Mouse (Mus musculus) forebrain, embryonic 11.5 days (tissue): ENCODE results near the gene M1ap. TPM values are rescaled to one million over a fixed set of nuclear protein-coding genes. Genes with fewer than 3 reads are reported as not detected.

ENCODE experiments used
- ATAC-seq: fragments of 200-750 bp; cut with Nextera tagmentation; replicated peaks from 2 replicates; pipeline ENCODE4 v1.8.0; 2017; ENCODE audit warnings: moderate TSS enrichment; ENCODE audit not compliant: low FRiP score
- DNase-seq: peaks from one replicate; pipeline ENCODE4 v3.0.0-alpha.2; 2017; ENCODE audit warnings: low spot score
- H3K27ac ChIP-seq: fragments of 300-500 bp; sonication (generic); 2 replicates; pipeline ENCODE4 v1.5.1; 2014; ENCODE audit warnings: low read depth, low read length
- H3K27me3 ChIP-seq: fragments of 300-500 bp; sonication (generic); 2 replicates; pipeline ENCODE4 v1.6.1; 2014; ENCODE audit warnings: mild to moderate bottlenecking, low read length, mixed read lengths; ENCODE audit not compliant: control insufficient read depth, insufficient read depth
- H3K36me3 ChIP-seq: fragments of 300-500 bp; sonication (generic); 2 replicates; pipeline ENCODE4 v1.6.1; 2014; ENCODE audit warnings: mild to moderate bottlenecking, low read length, moderate library complexity, mixed read lengths; ENCODE audit not compliant: control insufficient read depth, insufficient read depth
- H3K4me1 ChIP-seq: fragments of 300-500 bp; sonication (generic); replicated peaks from 2 replicates; pipeline ENCODE4 v1.6.1; 2014; ENCODE audit warnings: low read length, mixed read lengths; ENCODE audit not compliant: control insufficient read depth, insufficient read depth
- H3K4me2 ChIP-seq: fragments of 300-500 bp; sonication (generic); 2 replicates; pipeline ENCODE4 v1.6.1; 2014; ENCODE audit warnings: low read depth, mild to moderate bottlenecking, low read length, moderate library complexity, mixed read lengths; ENCODE audit not compliant: severe bottlenecking
- H3K4me3 ChIP-seq: fragments of 300-500 bp; sonication (generic); 2 replicates; pipeline ENCODE4 v1.5.1; 2014; ENCODE audit warnings: low read depth, low read length
- H3K9ac ChIP-seq: fragments of 300-500 bp; sonication (generic); 2 replicates; pipeline ENCODE4 v1.6.1; 2014; ENCODE audit warnings: low read length
- H3K9me3 ChIP-seq: fragments of 300-500 bp; sonication (generic); 2 replicates; pipeline ENCODE4 v1.6.1; 2016; ENCODE audit warnings: low read length, mixed read lengths; ENCODE audit not compliant: control insufficient read depth
- WGBS: fragments of 180-500 bp; shearing (Covaris S2); extraction: QIAGEN DNeasy Blood & Tissue Kit; methylation state at CpG from one replicate; pipeline ENCODE4 v1.1.7; 2014; 5-methylcytosine and 5-hydroxymethylcytosine counted together
- polyA plus RNA-seq: library from polyadenylated mRNA; unstranded; fragments of >200 nt; fragmentation: Nextera tagmentation; extraction: Ambion mirVana; gene quantifications from 2 replicates; pipeline ENCODE4 v1.2.1, GENCODE M21; 2014

The M1ap gene
- polyA plus RNA-seq, 1 experiment from 2014 or later: 0.39 TPM

GRCm38 (mm10) chr6:82925005-82925404 lies 21.7 kb upstream of the M1ap start:
- Histone ChIP-seq H3K4me2 (no peak overlapping the region), H3K27me3 (no peaks in the 10 kb centered on the region), H3K36me3 (no peaks in the 10 kb centered on the region), H3K4me3 (no peak overlapping the region), H3K9me3 (no peaks in the 10 kb centered on the region), H3K9ac (no peak overlapping the region), H3K4me1 (no peaks in the 10 kb centered on the region), H3K27ac (no peak overlapping the region)
- whole genome bisulfite sequencing: 52% methylated on average over 3 of the region's 3 CpGs
- no peak for DNase-seq
- ATAC-seq: no peak

- Histone ChIP-seq H3K4me3 (no peak overlapping the region), H3K27ac (no peak overlapping the region), H3K9me3 (no peaks in the 10 kb centered on the region), H3K4me1 (no peaks in the 10 kb centered on the region), H3K9ac (no peak overlapping the region), H3K27me3 (no peaks in the 10 kb centered on the region), H3K4me2 (no peak overlapping the region), H3K36me3 (no peaks in the 10 kb centered on the region)
- WGBS: 87% methylated on average over 10 of the region's 10 CpGs
- DNase-seq (no peak), ATAC-seq (no peak)
These were observed 20.6 kb upstream of the M1ap start for GRCm38 (mm10) chr6:82926106-82926505.

GRCm38 (mm10) chr6:82926528-82926927 lies 20.2 kb upstream of the M1ap start:
- Histone ChIP-seq H3K4me3 (no peak overlapping the region), H3K36me3 (no peaks in the 10 kb centered on the region), H3K27me3 (no peaks in the 10 kb centered on the region), H3K27ac (no peak overlapping the region), H3K9me3 (no peaks in the 10 kb centered on the region), H3K9ac (no peak overlapping the region), H3K4me2 (no peak overlapping the region), H3K4me1 (no peaks in the 10 kb centered on the region)
- WGBS: 91% methylated on average over 7 of the region's 7 CpGs
- ATAC-seq: no peak
- DNase-seq: no peak

GRCm38 (mm10) chr6:82927617-82928016 lies 19.1 kb upstream of the M1ap start:
- 80% methylated on average over 5 of the region's 5 CpGs for WGBS

GRCm38 (mm10) chr6:82934616-82935230 lies 12.0 kb upstream of the M1ap start:
- H3K9ac ChIP-seq: no peak overlapping the region
- no peak overlapping the region for H3K4me2 ChIP-seq
- H3K4me1 ChIP-seq: peaks cover 4% of the 10 kb centered on the region; the same call in 1 of the 2 replicates
- DNase-seq (no peak), ATAC-seq (no peak)
- H3K27me3 ChIP-seq: peaks cover 5% of the 10 kb centered on the region
- no peaks in the 10 kb centered on the region for H3K9me3 ChIP-seq
- no peak overlapping the region for H3K4me3 ChIP-seq
- H3K27ac ChIP-seq: no peak overlapping the region
- no peaks in the 10 kb centered on the region for H3K36me3 ChIP-seq
- WGBS: 99% methylated on average over 3 of the region's 3 CpGs

More at GRCm38 (mm10) chr6:82927617-82928016, 19.1 kb upstream of the M1ap start:
- Histone ChIP-seq H3K4me1 (no peaks in the 10 kb centered on the region), H3K27ac (no peak overlapping the region), H3K36me3 (no peaks in the 10 kb centered on the region), H3K4me3 (no peak overlapping the region), H3K4me2 (no peak overlapping the region), H3K9ac (no peak overlapping the region), H3K9me3 (no peaks in the 10 kb centered on the region), H3K27me3 (no peaks in the 10 kb centered on the region)
- DNase-seq (no peak), ATAC-seq (no peak)

DNA sequence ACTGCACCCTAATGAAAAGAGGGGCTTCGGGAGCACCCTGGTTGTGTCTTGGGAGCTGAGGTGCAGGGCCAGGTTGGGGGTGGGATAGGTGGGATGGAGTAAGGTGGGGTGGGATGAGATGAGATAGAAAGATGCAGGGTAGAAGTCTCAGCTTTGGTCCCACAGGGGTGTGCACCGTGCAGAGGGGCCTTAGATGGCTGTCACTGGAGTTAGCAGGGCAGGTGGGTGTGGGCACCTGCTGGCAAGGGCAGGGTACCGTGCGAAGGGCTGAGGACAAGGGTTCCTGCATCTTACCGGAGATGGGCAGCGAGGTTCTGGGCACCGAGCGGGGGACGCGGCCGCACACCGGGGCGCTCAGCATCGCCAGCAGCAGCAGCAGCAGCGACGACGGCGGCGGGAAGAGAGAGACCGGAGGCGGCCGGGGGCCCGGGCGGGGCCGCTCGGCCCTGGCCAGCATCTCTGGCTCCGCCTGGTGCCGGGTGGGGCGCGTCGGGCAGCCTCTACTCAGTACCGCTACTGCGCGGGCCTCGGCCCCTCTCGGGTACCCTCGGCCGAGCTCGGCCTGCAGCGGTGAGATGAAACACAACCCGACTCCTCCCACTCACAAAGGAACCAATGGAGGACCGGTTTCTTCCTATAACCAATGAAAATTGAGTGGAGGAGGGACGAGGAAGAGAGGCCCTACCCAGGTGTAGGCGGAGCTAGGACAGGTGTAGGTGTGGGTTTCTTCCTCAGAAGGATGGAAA lies 7.4 kb upstream of the M1ap start, which contains the start of gene Sema4f:
Sema4f (minus strand) TSS at position 603 of the 746 bp plus-strand sequence.
- DNase-seq (peak; percentile 84), ATAC-seq (peak; percentile 98)
- peak within 1 kb of the TSS; percentile 57 for H3K4me3 ChIP-seq
- H3K4me2 ChIP-seq: peak within 1 kb of the TSS; percentile 89
- H3K9me3 ChIP-seq: no peaks in the 10 kb centered on the region
- H3K9ac ChIP-seq: peak within 1 kb of the TSS; percentile 74
- H3K27me3 ChIP-seq: peaks cover 5% of the 10 kb centered on the region
- WGBS: 3% methylated on average over 43 of the region's 44 CpGs
- H3K27ac ChIP-seq: no peak within 1 kb of the TSS
- peaks cover 4% of the 10 kb centered on the region; the same call in 1 of the 2 replicates for H3K4me1 ChIP-seq
- H3K36me3 ChIP-seq: no peaks in the 10 kb centered on the region

GRCm38 (mm10) chr6:82940765-82941164 lies 5.9 kb upstream of the M1ap start:
- Histone ChIP-seq H3K4me2 (no peak overlapping the region), H3K27me3 (peaks cover 5% of the 10 kb centered on the region), H3K4me1 (peaks cover 4% of the 10 kb centered on the region; the same call in 1 of the 2 replicates), H3K4me3 (no peak overlapping the region), H3K9ac (no peak overlapping the region), H3K9me3 (no peaks in the 10 kb centered on the region), H3K27ac (no peak overlapping the region), H3K36me3 (no peaks in the 10 kb centered on the region)
- 76% methylated on average over 3 of the region's 3 CpGs for WGBS
- no peak for DNase-seq
- no peak for ATAC-seq

GRCm38 (mm10) chr6:82945750-82946149 lies 952 bp upstream of the M1ap start:
- WGBS: 49% methylated on average over 6 of the region's 6 CpGs
- Histone ChIP-seq H3K27me3 (no peaks in the 10 kb centered on the region), H3K4me2 (no peak overlapping the region), H3K27ac (no peak overlapping the region), H3K9me3 (no peaks in the 10 kb centered on the region), H3K9ac (no peak overlapping the region), H3K4me1 (no peaks in the 10 kb centered on the region), H3K4me3 (no peak overlapping the region), H3K36me3 (no peaks in the 10 kb centered on the region)
- ATAC-seq (no peak), DNase-seq (peak; percentile 64)
